Mouse (Mus musculus) bone marrow, adult 2 months (tissue): ENCODE data around the gene Olfr27. TPM values are rescaled to one million over a fixed set of nuclear protein-coding genes. Genes with fewer than 3 reads are reported as not detected.

Source experiments
- H3K27ac ChIP-seq: fragments of 200-500 bp; 2 replicates; pipeline ENCODE4 v1.5.1; 2012; ENCODE audit warnings: low read depth, mild to moderate bottlenecking, control low read depth, inconsistent platforms, low read length; ENCODE audit not compliant: control insufficient read depth, poor library complexity, insufficient read depth
- H3K4me1 ChIP-seq: fragments of 200-500 bp; 2 replicates; pipeline ENCODE4 v1.6.1; 2011; ENCODE audit warnings: low read length; ENCODE audit not compliant: control insufficient read depth, insufficient read depth
- H3K4me3 ChIP-seq: fragments of 200-500 bp; replicated peaks from 2 replicates; pipeline ENCODE3; 2011; ENCODE audit warnings: mild to moderate bottlenecking, low read depth, low read length, control low read depth; ENCODE audit not compliant: control insufficient read depth
- CTCF ChIP-seq: fragments of 200-500 bp; IDR thresholded peaks from 2 replicates; pipeline ENCODE4 v1.5.1; 2011; ENCODE audit warnings: low read length, control low read depth; ENCODE audit not compliant: control insufficient read depth, insufficient read depth
- POLR2A ChIP-seq: fragments of 200-500 bp; IDR thresholded peaks from 2 replicates; pipeline ENCODE4 v1.6.1; 2011; ENCODE audit warnings: low read depth, mild to moderate bottlenecking, control low read depth, low read length, borderline replicate concordance; ENCODE audit not compliant: control insufficient read depth
- WGBS: fragments of 180-500 bp; shearing (Covaris S2); methylation state at CpG from one replicate; pipeline ENCODE4 v1.1.7; 2018; 5-methylcytosine and 5-hydroxymethylcytosine counted together
- polyA plus RNA-seq: library from polyadenylated mRNA; stranded (reverse); fragments of >200 nt; gene quantifications from 2 replicates; pipeline ENCODE4 v1.2.4, GENCODE M21; 2011; ENCODE audit warnings: low replicate concordance; ENCODE audit not compliant: missing spikeins, insufficient read depth, insufficient read length

The Olfr27 gene
- polyA plus RNA-seq: not detected in 2 replicates

DNA sequence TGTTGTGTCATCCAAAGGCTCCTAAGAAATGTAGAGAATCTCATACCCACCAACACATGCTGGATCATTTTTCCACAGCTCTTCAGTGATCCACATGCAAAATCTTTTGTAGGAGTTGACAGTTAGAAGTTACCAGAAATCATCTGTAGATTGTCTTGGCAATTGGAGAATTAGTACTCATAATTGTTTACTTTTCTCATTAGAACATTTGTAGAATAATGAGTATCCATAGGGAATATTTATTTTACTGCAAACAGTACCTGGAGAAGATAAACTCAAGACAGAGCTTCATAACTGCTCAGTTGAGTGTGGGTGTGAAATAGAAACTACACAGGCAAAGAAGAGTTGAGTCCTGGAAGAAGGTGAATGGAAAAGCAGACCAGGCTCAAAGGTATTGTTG is at the start of gene Olfr27:
Olfr27 (plus strand) TSS at position 301 of the 400 bp plus-strand sequence.
- no peak within 1 kb of the TSS for H3K4me3 ChIP-seq
- H3K27ac ChIP-seq: no peak within 1 kb of the TSS
- TF ChIP-seq CTCF (no peak), POLR2A (no peak)
- H3K4me1 ChIP-seq: no peaks in the 10 kb centered on the region

DNA sequence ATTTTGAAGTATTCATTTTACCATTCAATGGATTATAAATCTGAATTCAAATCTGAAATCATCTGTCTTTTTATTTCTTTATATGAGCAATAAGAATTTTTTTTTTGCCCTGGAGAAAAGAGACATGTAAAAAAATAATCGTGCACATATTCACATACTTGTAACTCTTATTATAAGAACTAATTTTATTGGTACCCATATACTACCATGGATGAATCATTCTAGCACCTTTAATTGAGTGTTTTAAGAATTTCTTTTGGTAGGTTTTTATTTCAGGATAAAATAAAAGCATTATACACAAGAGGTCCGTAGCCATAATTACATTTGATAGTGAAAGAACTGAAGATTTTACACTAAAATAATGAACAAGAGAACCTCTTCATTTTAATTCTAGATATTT is 49.1 kb upstream of the Olfr27 start, which contains the start of gene Olfr938:
Olfr938 (minus strand) TSS at position 101 of the 400 bp plus-strand sequence.
- 76% methylated on average over 2 of the region's 2 CpGs for WGBS

DNA sequence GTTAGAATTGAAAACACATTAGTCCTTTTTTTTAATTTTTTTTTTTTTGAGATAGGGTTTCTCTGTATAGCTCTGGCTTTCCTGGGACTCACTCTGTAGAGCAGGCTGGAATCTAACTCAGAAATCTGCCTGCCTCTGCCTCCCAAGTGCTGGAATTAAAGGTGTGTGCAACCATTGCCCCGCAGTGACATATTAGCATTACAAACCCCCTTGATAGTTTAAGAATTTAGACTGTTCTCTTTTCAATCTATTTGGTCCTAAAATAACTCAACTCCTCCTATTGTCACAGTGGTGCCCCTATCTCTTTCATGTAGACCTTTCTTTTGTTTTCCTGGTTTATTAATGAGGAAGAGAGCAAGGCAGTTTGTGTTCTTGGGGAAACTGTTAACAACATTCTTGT is 605 bp upstream of the Olfr27 start:
- Histone ChIP-seq H3K4me1 (no peaks in the 10 kb centered on the region), H3K4me3 (no peak overlapping the region), H3K27ac (no peak overlapping the region)
- WGBS: 71% methylated on average over 1 of the region's 1 CpGs
- no peak for TF ChIP-seq POLR2A
- TF ChIP-seq CTCF: no peak

More for the DNA sequence above, 49.1 kb upstream of the Olfr27 start, which contains the start of gene Olfr938:
- TF ChIP-seq CTCF: no peak
- no peak for TF ChIP-seq POLR2A
- Histone ChIP-seq H3K27ac (no peak within 1 kb of the TSS), H3K4me1 (no peaks in the 10 kb centered on the region), H3K4me3 (no peak within 1 kb of the TSS)

DNA sequence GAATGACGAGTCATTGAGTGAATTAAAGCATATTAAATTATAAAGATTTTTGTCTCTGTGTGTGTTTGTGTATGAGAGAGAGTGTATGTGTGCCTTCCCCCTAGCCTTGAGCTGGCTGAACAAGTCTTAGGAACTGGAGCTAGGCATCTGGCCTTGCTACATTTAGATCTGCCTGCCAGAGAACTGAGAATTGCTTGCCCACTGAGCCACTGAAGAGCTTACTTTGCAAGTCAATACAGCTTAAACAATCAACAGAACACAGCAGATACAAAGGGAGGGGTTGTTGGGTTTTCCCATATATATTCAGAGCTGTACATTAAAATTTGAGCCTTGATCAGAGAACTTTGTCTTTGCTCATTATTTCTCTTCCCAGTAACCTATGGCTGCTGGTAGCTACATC is 24.5 kb downstream of the Olfr27 start:
- WGBS: 42% methylated on average over 1 of the region's 1 CpGs
- no peaks in the 10 kb centered on the region for H3K4me1 ChIP-seq
- no peak for TF ChIP-seq CTCF
- no peak for TF ChIP-seq POLR2A
- no peak overlapping the region for H3K27ac ChIP-seq
- no peak overlapping the region for H3K4me3 ChIP-seq

DNA sequence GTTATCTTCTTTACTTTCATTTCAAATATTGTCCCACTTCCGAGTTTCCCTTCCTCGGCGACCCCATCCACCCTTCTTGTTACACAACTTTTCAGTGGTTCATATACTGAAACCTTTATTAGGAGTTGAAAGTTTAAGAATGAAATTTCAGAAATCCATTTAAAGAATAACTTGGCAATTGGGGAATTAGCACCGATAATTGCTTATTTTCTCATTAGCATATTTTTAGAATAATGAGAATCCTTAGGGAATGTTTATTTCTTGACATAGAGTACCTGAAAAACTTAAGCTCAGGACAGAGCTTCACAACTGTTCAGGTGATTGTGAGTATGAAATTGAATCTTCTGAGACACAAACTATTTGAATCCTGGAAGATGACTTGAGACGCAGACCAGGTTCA is 38.1 kb downstream of the Olfr27 start, which contains the start of gene Olfr943:
Olfr943 (plus strand) TSS at position 301 of the 400 bp plus-strand sequence.
- Histone ChIP-seq H3K4me1 (no peaks in the 10 kb centered on the region), H3K27ac (no peak within 1 kb of the TSS), H3K4me3 (no peak within 1 kb of the TSS)
- TF ChIP-seq CTCF (no peak), POLR2A (no peak)
- WGBS: 85% methylated on average over 5 of the region's 5 CpGs

Other genes starting within 250 kb of the Olfr27 start
- gene Olfr930, start 198.3 kb upstream of the Olfr27 start, polyA plus RNA-seq: not detected in 2 replicates
- gene Olfr933, start 155.8 kb upstream of the Olfr27 start, polyA plus RNA-seq: not detected in 2 replicates
- gene Olfr934, start 139.8 kb upstream of the Olfr27 start, polyA plus RNA-seq: not detected in 2 replicates
- not detected in 2 replicates for gene Olfr935, start 128.4 kb upstream of the Olfr27 start, polyA plus RNA-seq
- not detected in 2 replicates for gene Olfr146, start 104.8 kb upstream of the Olfr27 start, polyA plus RNA-seq
- not detected in 2 replicates for gene Olfr937, start 63.2 kb upstream of the Olfr27 start, polyA plus RNA-seq
- gene Olfr938, start 49.2 kb upstream of the Olfr27 start, polyA plus RNA-seq: not detected in 2 replicates
- gene Olfr943, start 38.2 kb downstream of the Olfr27 start, polyA plus RNA-seq: not detected in 2 replicates
- gene Olfr944, start 73.8 kb downstream of the Olfr27 start, polyA plus RNA-seq: not detected in 2 replicates
- gene Olfr1537, start 121.9 kb downstream of the Olfr27 start, polyA plus RNA-seq: not detected in 2 replicates
- gene Olfr945, start 148.7 kb downstream of the Olfr27 start, polyA plus RNA-seq: not detected in 2 replicates
- gene Olfr948, start 197.9 kb downstream of the Olfr27 start, polyA plus RNA-seq: not detected in 2 replicates